Mouse (Mus musculus) heart, adult 10 weeks (tissue): ENCODE data around the gene Olfr142. TPM values are rescaled to one million over a fixed set of nuclear protein-coding genes. Genes with fewer than 3 reads are reported as not detected.

Experiments
- polyA plus RNA-seq: library from polyadenylated mRNA; stranded (reverse); fragments of 350-450 nt; fragmentation: Illumina TruSeq; extraction: RNeasy Lipid Tissue Mini Kit (QIAGEN cat#74804); gene quantifications from one replicate; pipeline ENCODE4 v1.2.3, GENCODE M21; 2014; ENCODE audit warnings: low read depth, low replicate concordance

The Olfr142 gene
- not detected for polyA plus RNA-seq

DNA sequence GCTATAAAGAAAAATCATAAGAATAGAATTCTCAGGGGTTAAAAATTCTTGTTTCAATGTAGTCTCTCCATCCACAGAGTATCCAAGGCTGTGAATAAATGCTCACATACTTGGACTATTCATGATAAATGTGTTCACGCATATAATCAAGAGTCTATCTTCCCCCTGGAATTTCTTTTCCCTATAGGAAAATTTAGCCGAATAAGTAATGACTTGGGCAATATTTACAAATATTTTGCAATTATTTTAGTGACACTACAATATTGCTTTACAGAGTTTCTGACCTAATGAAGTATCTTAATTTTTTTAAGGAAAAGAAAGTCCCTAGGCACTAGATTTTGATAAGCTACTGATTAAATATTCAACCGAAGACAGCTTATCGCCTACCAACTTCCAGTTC lies at the start of gene Olfr142:
TSS of gene Olfr142 (minus strand) at position 101 of the 400 bp plus-strand sequence.

DNA sequence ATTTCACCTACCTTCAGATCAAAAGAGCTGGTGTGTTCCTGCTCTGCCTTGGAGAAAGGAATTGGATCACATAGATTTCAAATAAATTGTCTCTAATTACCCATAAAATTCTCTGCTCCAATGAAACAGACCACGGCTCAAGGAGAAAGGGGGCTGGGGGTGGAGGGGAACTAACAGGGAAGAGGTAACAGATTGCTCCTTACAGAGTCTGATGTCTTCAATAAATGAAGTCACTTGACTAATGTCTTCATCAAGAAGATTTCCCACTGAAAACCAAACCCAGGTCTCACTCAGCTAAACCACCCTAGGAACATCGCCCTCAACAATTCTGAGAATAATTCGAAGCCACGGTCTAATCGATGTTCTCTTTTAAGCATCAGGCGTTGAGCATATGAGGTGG lies 35.3 kb upstream of the Olfr142 start, which contains the start of gene Olfr1272:
TSS of gene Olfr1272 (minus strand) at position 101 of the 400 bp plus-strand sequence.

DNA sequence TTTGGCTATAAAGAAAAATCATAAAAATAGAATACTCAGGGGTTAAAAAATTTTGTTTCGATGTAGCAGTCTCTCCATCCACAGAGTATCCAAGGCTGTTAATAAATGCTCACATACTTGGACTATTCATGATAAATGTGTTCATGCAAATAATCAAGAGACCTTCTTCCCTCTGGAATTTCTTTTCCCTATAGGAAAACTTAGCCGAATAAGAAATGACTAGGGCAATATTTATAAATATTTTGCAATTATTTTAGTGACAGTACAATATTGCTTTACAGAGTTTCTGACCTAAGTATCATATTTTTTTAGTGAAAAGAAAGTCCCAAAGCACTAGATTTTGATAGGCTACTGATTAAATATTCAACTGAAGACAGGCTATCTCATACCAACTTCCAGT lies 13.5 kb upstream of the Olfr142 start, which contains the start of gene Olfr1271:
TSS of gene Olfr1271 (minus strand) at position 101 of the 400 bp plus-strand sequence.

DNA sequence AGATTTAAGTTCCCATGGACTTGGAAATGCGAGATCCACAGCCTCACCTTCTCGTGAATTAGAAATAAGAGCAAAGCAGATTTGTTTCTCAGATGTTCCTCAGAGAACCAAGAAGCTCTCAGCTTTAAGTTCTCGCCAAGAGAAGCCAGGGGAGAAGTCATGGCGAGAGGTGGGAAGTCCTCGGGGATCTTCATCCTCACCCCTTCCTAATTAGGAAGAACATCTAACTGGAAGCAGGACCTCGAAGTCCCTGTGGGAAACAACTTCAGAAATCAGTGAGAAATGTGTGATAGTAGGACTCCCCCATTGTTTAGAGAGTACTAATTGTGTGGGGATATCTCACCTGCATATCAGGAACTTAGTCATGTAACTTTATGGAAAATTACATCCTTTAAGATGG lies 33.0 kb downstream of the Olfr142 start, which contains the start of gene Olfr1506:
TSS of gene Olfr1506 (minus strand) at position 101 of the 400 bp plus-strand sequence.

Other genes with a start within 250 kb of the Olfr142 start
- not detected for gene Olfr1263, start 245.5 kb downstream of the Olfr142 start, polyA plus RNA-seq
- not detected for gene Olfr1264, start 232.0 kb downstream of the Olfr142 start, polyA plus RNA-seq
- gene Olfr1265, start 222.3 kb downstream of the Olfr142 start, polyA plus RNA-seq = not detected
- not detected for gene Olfr140, start 194.0 kb downstream of the Olfr142 start, polyA plus RNA-seq
- not detected for gene Olfr1269, start 136.2 kb downstream of the Olfr142 start, polyA plus RNA-seq
- gene Olfr32, start 115.3 kb downstream of the Olfr142 start, polyA plus RNA-seq = not detected
- not detected for gene Olfr1270, start 104.5 kb downstream of the Olfr142 start, polyA plus RNA-seq
- not detected for gene Olfr1506, start 33.1 kb downstream of the Olfr142 start, polyA plus RNA-seq
- not detected for gene Olfr1271, start 13.4 kb upstream of the Olfr142 start, polyA plus RNA-seq
- not detected for gene Olfr1272, start 35.2 kb upstream of the Olfr142 start, polyA plus RNA-seq
- not detected for gene Gm13769, start 64.6 kb upstream of the Olfr142 start, polyA plus RNA-seq
- not detected for gene Olfr1274-ps, start 141.1 kb upstream of the Olfr142 start, polyA plus RNA-seq